Mouse (Mus musculus): ENCODE measurements at regions not wholly inside any gene's neighbourhood (a gene's known extent, or its start where the extent isn't known, plus 50 kb on each side); places are given as distances from the start of the nearest gene placed in this dataset.

DNA sequence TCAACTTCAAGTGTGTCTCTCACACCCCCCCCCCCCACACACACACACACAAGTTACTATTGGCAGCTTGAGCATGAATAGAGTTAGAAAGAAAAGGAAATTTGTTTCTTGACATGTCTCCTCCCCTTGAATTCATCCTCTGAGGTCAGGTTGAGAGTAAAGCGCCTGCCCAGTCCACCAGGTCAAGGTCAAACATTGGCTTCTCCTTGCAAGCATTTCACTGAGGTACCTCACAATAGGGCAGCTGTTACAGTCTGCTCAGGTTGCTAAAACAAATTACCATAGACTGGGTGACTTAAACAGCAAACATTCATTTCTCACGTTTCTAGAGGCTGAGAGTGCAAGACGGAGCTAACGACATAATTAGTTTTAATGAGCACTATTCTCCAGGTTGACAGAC is 344.2 kb downstream of the Galc start:
- DNase-seq: no peak

DNA sequence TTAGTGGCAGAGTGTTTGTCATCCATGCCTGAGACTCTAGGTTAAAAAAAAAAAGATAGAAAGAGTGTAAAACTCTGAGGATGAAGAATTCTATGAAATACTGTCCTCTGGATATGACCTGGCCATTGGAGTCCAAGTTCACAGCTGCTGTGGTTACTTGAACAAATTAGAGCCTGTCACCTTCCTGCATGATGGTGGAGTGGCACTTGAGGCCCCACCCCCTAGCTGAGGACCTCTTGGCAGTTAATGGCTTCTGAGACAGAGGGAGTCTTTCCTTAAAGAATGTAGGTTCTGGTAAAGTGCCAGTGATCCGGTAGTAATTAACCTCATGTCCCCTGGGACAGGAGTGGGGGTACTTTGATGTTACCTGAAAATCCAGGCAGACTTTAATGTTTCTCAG is 346.5 kb downstream of the Galc start:
- DNase-seq: no peak

- DNase-seq: no peak
Measured at GRCm38 (mm10) chr12:97899266-97899665, 360.0 kb downstream of the Galc start.

GRCm38 (mm10) chr12:97898178-97898577 is 361.1 kb downstream of the Galc start:
- no peak for DNase-seq

- no peak for DNase-seq
Measured at GRCm38 (mm10) chr12:97895981-97896380, 363.3 kb downstream of the Galc start.

GRCm38 (mm10) chr12:97888801-97889455 is 370.3 kb downstream of the Galc start:
- no peak for DNase-seq

- DNase-seq: no peak
Measured at GRCm38 (mm10) chr12:97888291-97888800, 370.9 kb downstream of the Galc start.

DNA sequence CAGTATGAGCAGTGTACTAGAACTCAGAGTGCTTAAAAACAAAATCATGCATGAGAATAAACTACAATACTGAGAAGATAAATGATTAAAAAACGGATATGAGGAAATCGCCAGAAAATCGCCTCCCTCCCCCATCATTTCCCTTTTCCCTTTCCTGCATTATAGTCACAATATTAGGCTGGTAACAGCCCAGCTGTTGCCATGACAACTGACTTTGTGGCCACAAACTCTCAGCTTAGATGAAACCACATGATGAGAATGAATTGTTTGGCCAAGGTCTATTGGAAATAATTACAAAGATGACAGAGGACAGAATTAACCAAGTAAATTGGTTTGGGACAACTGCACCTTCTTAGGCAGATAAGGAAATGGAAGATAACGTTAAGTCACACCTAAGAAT is 376.8 kb downstream of the Galc start:
- no peak for DNase-seq

- peak; percentile 8 for DNase-seq
Measured at GRCm38 (mm10) chr12:97872391-97872790, 386.9 kb downstream of the Galc start.

DNA sequence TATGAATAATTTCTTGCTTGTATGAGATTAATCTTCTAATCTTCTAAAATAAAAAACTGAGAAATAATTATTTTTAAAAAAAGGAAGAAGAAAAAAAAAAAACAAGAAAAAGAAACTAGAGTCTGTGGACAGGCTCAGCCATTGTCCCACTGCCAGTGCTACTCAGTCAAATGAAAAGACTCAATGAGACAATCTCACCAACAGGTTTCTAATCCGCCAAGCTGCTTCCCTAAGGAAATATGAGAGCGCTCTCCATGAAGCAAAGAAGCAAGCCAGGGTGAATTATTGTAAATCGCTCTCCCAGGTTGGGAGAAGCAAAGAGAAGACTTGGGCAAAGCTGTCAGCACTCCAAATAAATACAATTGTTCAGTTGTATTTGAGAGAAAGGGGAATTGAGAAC is 396.3 kb downstream of the Galc start:
- no peak for DNase-seq

GRCm38 (mm10) chr12:97836202-97836908 is 422.9 kb downstream of the Galc start:
- no peak for DNase-seq

GRCm38 (mm10) chr12:97793364-97794120 is 465.7 kb downstream of the Galc start:
- no peak for DNase-seq

DNA sequence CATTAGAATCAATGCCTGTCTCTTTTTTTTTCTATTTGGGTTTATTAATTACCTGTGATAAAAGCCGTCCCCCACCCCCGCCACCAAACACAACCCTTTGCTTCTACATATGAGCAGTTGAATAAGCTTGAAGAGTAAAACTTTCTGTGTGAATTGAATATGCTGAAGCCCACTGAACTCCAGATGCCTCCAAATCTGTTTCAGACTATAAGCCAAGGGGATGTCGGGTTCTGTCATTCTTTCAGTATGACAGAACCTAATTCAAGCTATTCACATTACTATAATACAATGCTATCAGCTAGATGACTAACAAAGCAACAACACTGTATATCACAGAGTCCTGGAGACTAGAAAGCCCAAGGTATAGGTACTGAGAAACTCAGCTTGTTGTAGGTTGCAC is 475.8 kb downstream of the Galc start:
- DNase-seq: no peak

DNA sequence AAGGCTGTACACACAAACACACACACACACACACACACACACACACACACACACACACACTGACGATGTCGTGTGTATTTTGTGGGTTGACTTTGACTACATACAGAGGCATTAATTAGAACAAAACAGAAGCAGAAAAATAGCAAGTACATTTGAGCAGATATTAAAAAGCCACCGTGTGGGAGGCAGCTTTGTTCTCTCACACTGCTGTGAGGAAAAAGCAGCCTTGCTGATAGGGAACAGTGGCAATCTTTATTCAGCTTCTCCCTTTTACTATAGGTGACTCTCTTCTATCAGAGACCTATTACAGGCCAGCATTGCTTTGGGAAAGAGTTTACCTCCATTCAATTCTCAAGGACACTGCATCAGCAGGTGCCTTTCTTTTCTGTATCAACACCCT is 500.1 kb downstream of the Galc start:
- DNase-seq: no peak

GRCm38 (mm10) chr12:97758624-97759023 is 500.6 kb downstream of the Galc start:
- no peak for DNase-seq

GRCm38 (mm10) chr12:97750166-97750565 is 509.1 kb downstream of the Galc start:
- DNase-seq: no peak

- DNase-seq: no peak
Measured at GRCm38 (mm10) chr12:97740927-97741326, 518.3 kb downstream of the Galc start.

DNA sequence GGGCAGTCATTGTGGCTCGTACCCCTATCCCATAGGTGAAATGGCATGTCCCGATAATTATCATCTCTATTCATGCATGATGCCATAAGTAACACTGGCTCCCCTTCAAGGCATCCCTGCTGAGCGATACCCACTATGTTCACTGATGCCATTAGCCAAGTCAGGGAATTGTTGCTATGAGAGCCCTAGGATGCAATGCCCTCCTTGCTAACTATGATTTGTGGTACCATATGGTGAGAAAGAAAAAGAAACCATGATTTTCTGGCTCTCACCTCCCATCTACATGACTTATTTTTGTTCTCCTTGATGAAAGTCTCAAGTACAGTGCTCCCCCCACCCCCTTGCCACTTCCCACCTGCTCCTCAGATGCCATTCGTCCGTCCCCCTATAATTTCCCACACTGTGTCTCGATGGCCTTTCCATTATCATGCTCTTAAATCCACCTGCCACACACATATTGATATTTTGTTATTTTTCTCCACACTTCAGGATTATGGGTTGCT is 527.1 kb downstream of the Galc start:
- DNase-seq: no peak

- no peak for DNase-seq
Measured at GRCm38 (mm10) chr12:97720554-97720953, 538.7 kb downstream of the Galc start.

DNA sequence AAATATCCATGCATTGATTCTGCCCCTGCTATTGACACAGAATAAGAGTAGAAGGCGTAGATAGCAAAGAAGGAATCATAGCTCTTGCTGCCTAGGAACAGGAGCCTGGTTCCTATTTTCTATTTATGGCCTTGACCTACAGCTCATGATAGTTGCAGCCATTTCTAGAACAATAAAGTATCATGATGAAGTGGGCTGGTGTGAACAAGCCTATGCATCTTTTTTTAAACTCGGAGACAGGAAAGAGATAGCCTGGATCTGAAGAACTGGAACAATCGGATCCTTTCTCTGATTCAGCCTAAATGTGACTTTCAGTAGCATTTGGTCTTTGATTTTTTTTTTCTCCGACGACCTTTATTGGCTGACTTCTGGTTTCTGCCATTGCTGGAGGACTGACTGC is 541.4 kb downstream of the Galc start:
- DNase-seq: no peak

Measured in kidney, adult 11 months (tissue).